Mouse (Mus musculus) inflammation-experienced regulatory T-cells (primary cell): Measurements from ENCODE around the gene Trim33. TPM values are rescaled to one million over a fixed set of nuclear protein-coding genes. Genes with fewer than 3 reads are reported as not detected.

ENCODE experiments used
- polyA plus RNA-seq, 2 experiments: library from polyadenylated mRNA; unstranded; fragments of 100-300 nt; shearing (Covaris generic); gene quantifications; one replicate each; pipeline ENCODE4 v1.2.1; 2017

Trim33 gene
- polyA plus RNA-seq, result 10 to 100 TPM; 25.4 to 28.3 TPM

DNA sequence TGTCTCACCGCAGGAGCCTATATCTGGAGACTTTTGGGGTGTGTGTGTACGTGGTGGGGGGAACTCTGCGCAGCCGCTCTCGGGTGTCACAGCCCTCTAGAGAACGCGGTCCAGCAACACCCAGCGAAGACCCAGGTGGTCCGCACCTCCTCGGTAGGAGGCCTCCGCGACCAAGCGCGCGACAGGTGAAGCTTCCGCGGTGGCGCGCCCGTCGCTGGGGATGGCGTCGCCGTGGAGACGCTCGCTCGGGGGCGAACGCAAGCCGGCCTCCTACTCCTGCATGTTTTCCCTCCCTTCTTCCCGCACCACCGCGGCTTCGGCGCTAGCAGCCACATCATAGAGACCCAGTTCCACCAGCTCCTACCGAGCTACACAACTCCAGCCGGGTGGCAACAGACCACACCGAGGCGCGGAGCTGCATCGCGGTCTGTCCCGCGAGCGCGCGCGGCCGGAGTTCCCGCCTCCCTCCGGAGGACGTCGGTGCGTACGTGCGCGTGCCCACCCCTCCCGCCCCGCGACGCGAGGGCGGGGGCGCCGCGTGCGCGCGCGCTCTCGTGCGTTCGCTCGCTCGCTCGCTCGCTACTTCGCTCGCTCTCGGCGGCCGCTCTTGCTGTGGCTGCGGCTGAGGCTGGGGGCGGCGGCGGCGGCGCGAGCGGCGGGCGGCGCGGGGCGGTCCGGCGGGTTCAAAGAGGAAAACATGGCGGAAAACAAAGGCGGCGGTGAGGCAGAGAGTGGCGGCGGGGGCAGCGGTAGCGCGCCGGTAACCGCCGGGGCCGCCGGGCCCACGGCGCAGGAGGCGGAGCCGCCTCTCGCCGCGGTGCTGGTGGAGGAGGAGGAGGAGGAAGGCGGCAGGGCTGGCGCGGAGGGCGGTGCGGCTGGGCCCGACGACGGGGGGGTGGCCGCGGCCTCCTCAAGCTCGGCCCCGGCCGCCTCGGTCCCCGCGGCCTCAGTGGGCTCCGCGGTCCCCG is at the start of gene Trim33:
TSS of gene Trim33 (plus strand) at position 112 of the 968 bp plus-strand sequence.

Other genes starting within 250 kb of the Trim33 start
- 10 to 100 TPM; 47.9 to 49.9 TPM for gene Nras, start 221.0 kb upstream of the Trim33 start, polyA plus RNA-seq
- 1 to 10 TPM; 1.2 to 4.8 TPM for gene Ampd1, start 205.3 kb upstream of the Trim33 start, polyA plus RNA-seq
- gene Dennd2c, start 176.7 kb upstream of the Trim33 start, polyA plus RNA-seq, result 1 to 10 TPM; 1.5 to 3.7 TPM
- gene Bcas2, start 107.6 kb upstream of the Trim33 start, polyA plus RNA-seq, result 100 to 1,000 TPM; 148 to 160 TPM